Mouse (Mus musculus) retina, postnatal 7 days (tissue): ENCODE results near the gene Spon1.

Source experiments
- DNase-seq: peaks from one replicate; pipeline ENCODE4 v3.0.0-alpha.2; 2012; ENCODE audit warnings: low read depth, low spot score

Gene Spon1

DNA sequence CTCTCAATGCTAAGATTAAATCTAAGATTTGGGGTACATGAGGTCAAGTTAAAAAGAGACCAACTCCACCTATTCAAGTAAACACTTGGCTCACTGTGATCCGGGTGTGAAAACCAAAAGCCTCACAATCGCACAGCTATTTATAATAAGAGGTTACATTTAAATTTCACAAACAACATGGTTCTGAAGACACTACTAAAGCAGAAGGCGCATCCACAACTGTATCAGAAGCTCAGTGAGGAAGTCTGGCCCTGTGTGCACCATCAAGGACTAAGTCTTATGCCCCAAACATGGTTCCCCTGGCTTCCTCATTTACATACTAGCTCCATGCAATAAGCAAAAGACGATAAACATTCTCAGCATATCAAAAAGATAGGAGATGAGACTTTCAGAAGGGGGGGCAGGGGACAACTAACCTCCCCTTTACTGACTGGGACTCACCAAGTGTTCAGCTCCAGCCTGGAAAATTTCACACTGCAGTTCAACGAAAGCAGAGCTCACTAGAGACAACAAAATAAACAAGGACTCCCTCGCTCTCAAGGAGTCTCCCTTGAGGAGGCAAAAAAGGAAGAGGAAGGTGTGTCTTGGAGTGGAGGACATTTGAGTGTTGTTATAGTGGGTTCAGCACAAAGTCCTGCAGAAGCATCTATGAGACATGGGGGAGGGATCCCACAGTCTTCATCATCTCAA is 320.4 kb downstream of the Spon1 start:
- DNase-seq, result no peak

DNA sequence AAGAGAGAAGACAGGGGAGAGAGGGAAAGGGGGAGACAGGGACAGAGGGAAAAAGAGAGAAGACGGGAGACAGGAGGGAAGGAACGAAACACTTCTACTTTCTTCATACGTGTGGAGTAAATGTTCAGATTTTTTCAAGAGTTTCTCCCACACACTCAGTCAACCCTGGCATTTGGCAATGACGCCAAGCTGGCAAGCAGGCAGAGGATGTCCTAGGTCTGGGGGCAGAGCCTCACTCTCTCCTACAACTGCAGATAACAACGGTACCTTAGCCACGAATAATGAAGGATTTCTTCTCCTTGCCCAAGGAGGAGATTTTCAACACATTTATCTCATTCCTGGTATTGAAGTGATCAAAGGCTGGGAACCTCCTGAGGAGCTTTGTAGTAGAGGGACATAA is 321.5 kb downstream of the Spon1 start:
- no peak for DNase-seq

DNA sequence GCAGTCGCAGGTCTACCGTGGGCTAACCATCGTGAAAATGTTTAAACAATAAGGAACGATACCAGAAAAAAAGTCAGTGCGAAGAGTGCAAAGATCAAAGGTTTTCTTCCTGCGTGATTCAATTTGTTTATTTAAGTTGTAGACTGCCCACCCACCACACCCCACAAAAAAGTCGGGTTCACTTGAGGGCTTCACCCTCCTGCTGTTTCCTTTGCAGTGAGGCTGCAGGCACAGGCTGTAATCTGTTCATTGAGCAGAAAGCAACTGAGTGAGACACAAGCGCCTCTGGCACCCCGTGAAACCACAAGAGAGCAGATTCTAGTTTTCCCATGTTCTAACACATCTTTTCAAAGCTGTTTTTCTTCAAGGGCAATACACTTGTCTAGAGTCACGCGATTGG is 322.2 kb downstream of the Spon1 start:
- DNase-seq, result no peak

DNA sequence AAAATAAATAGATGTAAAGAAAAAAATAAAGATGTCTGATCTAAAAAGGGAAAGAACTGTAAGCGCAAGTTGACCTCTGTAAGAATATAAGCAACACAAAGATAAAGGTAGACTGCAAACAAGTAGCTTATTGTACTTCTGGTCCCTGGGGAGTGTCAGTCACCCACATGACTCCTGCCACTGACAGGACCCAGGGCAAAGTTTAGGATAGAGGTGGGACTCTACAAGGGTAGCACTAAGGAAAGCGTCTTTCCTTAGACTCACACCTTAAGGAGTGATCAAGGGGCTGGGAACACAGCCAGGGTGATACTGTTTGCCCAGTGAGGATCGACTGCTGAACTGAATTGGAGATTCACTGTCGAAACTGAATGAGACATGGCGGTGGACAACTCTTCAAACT is 323.1 kb downstream of the Spon1 start:
- no peak for DNase-seq

DNA sequence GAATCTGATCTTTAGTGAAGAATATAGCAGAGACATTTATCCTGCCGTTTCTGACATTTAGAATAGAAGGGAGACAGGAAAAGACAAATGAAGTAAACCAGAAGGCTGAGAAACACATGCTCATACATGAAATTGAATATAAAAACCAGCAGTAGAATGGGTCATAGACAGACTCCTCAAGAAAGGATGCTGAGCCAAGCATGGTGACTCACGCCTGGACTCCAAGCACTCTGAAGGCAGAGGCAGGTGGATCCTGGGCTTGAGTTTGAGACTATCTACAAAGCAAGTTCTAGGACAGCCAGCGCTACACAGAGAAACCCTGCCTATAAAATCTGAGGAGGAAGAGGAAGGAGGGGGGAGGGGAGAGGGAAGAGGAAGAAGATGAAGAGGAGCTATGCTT is 324.4 kb downstream of the Spon1 start:
- no peak for DNase-seq

DNA sequence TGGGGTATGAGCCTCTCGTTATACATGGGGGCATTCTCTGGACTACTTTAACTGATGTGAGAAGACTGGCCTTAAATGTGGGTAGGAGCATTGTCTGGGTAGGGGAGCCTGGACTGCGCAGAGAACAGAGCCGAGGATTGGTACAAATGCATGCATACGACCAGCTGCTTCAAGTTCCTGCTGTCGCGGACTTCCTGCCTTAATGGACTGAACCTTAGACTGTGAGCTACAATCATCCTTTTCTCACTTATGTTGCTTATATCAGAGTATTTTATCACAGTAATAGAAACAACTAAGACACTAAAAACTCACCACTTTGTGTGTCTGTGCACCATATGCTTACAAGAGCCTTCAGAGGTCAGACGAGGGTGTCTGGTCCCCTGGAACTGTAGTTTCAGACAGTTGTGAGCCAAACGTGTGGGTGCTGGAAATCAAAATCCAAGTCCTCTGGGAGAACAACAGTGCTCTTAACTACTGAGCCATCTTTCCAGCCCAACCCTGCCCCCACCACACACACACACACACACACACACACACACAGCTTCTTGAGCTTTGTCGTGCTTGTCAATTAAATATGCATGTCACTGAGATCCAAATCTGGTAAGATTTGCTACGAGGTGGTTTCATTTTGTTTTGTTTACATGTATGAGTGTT is 325.2 kb downstream of the Spon1 start:
- DNase-seq, result no peak
